Mouse (Mus musculus) spleen, adult 12 weeks (tissue): Measurements from ENCODE around the gene Katnal1.

ENCODE experiments used
- DNase-seq: peaks from one replicate; pipeline ENCODE4 v3.0.0; 2022; ENCODE audit warnings: low spot score

The Katnal1 gene

DNA sequence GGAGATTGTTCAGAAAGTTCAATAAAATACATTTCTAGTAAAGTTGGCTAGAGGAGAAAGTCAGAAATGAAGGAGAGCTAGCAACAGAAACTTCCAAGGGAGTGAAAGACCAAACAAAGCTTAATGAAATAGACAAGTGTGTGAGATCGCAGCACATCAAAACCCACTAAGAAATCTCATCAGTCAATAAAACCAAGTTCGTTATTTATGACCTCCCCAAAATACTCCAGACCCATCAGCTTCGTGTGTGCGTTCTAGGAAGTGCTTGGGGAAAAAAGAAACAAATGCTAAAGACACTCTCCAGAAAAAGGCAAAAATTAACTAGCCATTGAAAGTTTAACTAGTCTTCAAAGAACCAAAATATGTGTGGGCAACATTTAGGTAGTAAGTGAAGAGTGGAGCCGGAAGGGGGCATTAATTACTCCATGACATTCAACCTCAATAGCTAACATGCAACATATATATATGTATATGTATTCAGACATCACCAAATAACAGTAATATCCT, 1.4 kb downstream of the Katnal1 start:
- DNase-seq: no peak

DNA sequence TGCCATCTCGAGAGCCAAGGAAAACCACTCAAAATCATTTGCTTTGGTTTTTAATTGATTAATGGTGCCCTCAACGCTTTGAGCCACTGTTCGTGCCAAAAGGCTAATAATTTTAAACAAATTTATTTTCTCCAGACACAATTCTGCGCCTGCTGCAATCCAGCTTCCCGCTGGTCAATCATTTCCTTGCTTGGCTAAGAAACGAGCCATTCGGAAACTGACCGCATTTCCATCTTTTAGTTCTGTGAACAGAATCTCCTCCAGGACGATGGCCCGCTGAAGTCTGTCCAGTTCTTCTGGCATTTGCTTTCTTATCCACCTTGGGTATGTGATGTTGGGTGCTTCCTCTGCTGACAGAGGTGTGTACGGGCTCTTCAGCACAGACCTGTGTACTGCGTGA, 4.5 kb downstream of the Katnal1 start:
- no peak for DNase-seq

DNA sequence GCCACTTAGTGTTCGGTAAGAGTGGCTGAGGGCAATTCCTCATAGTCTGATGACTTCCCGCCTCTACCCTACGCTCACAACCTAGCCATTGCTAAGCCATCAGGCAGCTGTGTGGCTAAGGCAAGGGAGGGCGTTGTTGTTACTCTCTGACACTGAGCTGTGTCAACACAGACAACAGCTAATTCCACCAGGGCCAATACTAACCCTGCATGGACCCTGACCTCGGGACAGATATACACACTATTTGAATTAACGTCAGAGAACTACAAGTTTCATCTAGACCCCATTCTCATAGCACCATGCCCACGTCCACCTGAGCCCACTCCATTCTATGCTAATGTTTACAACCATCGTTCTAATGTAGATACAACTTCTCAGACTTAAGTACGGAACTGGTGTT, 5.1 kb downstream of the Katnal1 start:
- no peak for DNase-seq

DNA sequence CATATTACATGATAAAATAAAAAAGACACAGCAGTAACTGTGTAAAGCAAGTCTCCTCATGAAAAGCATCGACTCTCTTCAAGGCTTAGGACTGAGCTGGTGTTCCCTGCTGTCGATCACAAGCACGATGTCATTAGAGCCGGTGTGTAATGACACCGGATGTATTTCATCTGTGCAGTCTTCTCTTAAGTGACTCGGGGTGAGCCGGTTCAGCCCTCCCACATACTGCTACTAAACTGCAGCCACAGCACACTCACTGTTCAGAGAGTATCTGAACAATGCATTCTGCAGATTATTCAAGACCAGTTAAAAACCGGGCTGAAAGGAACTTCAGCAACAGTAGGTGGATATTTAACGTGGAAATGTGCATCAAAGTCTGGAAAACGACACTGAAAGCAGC, 5.7 kb downstream of the Katnal1 start:
- DNase-seq: no peak

DNA sequence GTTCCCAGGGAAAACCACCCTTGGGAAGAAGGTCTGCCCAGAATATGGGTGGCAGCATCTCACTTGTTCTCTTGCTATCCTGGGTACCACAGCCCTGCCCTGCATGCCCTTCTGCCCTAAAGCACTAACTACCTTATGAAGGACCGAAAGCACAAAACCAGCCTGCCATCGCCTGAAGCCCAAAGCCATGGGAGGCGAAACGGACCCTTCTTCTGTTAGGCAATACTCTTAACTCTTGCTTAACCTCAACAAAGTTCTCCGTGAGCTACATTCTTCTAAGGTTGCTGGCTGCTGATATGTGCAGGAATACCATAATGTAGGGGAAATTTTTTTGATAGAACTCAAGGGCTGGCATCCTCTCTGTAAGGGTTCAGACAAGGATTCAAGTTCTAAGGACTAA, 6.3 kb downstream of the Katnal1 start:
- no peak for DNase-seq

DNA sequence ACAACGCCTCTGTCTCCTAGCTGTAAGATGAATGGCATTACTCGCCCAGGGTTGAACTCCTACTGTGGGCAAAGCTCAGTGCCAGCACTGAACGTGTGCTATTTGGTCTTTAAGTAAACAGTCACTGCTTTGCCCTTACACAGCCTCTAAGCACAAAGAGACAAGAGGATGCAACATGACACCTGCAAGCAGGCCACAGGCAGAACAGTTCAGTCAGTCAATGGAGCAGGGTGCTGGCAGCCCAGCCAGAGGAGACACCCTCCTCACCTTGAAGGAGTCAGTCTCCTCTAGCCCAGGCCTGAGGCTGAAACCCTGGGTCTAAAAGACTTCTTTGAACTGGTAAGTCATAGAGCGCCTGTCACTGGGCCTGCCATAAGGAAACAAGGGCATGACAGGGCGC, 11.1 kb downstream of the Katnal1 start:
- DNase-seq: no peak

DNA sequence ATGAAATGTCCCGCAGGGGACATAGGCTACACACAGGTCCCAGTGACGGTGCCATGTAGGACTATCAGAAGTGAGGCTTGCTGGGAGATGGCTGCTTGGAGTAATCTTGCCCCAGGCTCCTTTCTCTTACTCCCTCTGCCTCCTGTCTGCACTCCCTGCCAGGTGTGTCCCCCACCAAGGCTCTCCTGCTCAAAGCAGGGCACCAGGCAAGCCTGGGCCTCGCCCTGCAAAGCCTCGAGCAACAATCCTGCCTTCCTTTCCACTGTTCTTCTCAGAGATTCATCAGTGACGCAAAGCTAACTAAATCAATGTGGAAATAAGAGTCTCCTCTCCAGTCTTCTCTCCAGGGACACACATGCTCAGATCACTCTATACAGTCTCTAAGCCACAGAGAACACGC, 12.3 kb downstream of the Katnal1 start:
- DNase-seq: no peak

DNA sequence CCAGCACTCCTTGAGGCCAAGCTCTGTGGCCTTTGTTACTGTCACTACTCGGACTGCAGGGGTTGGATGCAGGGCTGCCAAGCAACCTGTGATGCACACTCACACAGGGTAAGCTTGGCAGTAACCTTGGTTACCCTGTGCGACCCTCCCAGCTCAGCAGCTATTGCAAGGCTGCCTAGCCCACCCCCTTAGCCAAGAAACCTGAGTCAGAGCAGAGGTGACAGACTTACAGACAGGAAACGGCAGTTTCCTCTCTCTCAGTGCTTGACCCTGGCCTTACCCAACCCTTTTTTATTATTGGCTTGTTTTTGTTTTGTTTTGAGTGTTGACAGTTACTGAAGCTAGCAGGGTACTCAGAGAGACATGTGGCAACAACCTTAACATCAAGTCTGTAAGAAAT, 16.9 kb downstream of the Katnal1 start:
- DNase-seq: no peak

DNA sequence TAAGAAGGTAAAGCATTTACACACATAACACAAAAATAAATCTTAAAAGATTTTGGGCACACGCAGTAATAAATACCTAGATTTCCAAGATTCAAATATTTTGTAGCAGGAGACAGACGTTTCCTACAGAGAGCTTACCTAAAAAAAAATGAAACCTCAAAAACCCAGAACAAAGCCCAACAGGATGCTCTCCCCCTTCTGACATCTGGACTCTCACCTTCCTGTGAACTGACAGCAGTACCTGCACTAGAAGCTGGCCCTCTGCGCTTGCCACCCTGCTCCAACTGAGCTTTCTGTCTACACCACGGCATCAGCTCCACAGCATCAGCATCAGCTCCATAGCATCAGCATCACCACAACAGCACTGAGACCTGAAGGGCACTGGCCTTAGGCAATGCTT, 19.1 kb downstream of the Katnal1 start:
- DNase-seq: no peak

DNA sequence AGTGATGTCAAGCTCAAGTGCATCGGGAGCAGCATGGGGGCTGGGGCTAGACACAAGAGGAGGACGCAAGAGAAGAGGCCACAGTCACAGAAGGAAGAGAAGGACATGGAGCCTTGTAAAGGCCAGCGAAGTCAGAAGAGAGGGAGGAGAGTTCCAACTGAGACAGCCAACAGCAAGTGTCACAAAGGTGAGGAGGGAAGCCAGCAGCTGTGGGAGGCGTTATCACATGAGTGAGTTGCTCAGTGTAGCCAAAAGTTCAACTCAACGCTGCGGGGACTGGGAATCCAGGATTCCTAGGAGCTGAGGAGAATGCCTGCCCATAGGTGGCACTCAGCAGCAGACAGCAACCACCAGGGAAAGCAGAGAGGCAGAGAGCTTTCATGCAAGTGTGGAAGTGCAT, 19.7 kb downstream of the Katnal1 start:
- no peak for DNase-seq

DNA sequence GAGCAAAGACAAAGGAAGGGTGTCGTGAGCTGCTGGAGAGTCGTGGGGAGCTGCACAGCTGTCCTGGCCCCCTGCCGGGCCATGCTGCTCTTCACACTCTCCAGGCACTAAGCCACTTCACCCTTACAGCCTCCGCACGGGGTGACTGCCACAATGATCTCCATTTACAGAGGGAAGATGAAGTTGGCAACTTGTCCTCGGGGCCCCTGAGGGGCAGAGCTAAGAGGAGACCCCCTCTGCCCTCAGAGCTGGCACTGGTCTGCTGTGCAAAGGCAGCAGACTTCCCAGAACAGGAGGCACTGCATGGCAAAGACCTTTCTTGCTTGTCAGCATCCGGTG, 20.1 kb downstream of the Katnal1 start:
- no peak for DNase-seq

DNA sequence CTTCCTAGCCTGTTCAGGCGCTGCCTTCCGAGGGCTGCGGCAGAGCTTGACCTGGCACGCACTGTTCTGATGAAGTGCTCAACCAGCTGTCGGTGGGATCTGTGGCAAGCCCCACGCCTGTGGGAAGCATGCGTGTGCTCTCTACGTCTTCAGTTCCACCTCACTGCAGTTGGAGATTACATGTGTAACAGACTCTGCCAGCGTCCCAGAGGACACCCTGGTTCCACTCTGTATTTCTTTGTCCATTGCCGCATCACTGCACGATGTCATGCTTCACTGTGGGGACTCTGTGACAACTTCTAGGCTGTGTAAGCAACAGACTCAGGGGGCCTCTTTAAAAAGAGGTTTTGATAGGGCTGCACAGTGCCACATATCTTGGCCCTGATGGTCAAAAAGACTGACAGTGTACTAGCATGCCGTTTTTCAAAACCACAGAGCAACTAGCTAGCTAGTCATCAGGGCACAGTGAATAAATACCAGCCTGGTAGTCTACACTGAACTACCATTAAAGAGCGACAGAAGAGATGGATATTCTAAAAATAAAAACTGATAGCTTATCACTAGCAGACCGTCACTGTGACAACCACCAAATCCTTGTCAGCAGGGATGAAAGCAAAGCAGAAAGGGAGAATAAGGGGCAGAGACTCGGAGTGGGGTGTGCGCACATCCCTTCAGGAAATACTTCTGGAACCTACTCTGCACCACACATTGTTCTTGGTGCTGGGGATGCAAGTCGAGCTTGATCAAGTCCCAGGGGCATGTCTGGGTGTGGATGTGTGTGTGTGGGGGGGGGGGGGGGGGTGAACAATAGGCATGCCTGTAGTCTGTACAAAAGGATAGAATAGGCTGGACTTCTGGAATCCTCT, 20.7 kb downstream of the Katnal1 start:
- no peak for DNase-seq

DNA sequence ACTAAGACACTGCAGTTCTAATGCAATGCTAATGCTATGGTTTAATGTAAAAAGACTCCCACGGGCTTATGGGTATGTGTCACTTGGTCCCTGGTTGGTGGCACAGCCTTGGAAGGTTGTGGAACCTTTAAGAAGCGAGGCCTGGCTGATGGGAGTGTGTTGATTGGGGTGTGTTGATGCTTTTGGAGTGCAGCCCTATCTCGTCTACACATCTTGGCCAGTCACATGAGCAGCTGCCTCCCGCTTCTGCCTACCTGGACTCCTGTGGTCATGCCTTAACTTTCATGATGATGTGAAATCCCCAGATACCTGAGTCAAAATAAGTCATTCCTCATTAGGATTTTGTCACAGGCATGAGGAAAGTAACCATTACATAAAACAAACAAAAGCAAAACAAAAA, 22.8 kb downstream of the Katnal1 start:
- no peak for DNase-seq

DNA sequence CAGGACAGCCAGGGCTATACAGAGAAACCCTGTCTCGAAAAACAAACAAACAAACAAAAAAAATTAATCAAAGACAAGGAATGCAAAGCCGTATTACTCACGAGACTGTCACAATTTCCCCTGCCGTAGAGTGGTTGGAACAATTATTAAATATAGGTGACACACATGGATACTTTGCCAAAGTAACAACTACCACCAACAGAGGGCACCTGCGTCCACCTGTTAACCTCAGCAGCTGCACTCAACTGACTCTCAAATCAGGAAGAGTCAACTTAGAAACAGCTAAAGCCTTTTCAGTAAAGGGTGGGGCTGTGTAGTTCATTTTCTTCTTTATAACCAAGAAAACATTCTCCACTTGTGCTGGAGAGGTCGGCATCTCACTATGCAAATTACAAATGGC, 24.3 kb downstream of the Katnal1 start:
- peak; percentile 50 for DNase-seq

DNA sequence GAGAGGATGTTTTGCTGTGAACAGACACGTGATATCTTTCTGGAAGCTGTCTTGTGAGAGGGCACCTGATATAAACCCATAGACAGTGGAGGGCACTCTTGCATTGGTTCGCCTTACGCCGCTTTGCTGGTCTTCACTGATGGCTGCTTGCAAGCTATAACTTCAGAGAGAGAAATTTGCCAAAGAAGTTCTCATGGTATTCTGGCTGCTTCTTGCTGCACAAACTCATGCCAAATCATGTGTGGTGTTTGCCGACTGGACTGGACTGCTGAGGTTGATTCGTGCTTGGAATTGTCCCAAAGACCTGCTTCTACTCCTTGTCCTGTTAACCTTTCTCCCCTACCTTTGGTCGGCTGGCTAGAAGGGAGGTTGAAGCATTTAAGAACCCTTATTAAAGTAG, 29.8 kb downstream of the Katnal1 start:
- no peak for DNase-seq

DNA sequence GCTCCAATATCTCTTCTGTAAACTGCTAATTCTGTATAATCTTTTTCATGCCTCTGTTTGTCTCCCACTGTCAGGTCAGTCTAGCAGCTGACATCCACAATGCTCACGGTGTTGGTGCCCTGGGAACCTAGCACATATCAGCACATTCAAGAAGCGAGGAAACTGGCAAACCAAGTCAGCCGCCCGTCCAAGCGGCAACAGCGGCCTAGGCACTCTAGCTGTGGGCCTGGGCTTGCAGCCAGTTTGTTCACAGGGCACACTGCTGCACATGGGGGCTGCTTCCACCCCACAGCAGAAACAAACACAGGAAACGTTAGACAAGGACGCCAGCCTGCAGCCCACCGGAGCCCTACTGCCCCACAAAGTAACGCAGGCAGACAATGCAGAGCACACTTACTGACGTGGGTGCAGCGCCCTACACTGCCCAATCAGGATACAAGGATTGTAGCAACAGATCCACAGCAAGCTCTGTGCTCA, 31.1 kb downstream of the Katnal1 start:
- no peak for DNase-seq

DNA sequence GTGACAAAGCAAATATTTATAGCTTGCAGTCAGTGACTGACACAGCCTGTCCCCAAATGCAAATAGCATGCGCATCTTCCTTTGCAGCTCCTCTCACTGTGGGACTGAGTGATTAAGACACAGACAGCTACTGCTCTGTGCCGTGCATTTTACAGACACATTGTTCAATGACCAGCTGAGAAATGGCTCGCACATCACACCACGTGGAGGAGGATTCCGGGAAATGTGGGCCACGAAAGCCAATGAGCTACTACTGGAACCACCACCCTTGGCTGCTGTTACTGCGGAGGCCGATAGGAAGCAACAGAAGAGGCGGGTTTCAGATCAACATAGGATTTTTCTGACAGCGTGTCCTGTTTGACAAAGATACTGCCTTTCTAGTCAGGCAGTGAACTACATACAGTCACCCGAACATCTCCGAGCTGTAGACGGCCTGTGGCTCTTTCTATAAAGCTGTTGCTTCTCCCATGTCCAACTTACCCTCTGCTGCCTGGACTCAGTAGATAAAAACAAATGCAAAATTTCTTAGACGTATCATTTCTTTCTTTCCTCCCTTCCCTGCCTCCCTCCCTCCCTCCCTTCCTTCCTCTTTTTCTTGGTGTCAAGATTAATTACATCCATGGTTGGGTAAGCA, 31.9 kb downstream of the Katnal1 start:
- DNase-seq: peak; percentile 54

DNA sequence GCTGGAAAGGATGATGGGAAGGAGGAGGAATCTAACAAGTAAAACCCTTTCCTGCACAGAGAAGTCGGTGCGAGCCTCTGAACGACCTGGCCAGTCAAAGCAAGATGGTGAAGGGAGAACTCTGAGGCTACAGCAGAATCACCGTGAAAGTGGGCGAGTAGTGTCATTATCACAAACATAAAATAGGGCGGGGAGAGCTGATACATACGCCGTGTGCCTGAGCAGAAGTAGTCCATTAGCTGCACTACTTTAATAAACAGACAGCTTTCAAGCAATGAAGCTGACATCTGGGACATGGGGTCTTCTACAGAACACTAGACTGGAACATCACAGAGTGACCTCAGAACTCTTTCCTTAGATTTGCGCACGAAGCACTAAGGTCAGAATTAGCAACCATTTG, 32.6 kb downstream of the Katnal1 start:
- DNase-seq: no peak

DNA sequence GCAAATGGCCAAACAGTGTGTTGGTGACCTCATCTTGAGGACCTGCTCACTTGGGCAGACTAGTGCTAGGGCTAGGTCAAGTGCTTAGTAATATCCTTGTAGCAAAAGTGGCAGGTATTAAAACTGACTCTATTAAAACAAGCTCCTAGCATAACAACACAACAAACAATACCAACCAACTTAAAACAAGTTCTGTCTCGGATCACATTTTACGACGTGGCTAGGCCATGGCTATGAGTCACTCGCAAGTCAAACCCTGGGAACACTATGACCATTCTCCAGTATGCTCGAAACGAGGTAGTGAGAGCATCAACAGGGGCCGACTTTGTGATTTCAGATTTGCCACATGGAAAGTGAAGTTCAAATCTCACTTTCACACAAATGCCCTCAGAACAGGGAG, 33.3 kb downstream of the Katnal1 start:
- no peak for DNase-seq

DNA sequence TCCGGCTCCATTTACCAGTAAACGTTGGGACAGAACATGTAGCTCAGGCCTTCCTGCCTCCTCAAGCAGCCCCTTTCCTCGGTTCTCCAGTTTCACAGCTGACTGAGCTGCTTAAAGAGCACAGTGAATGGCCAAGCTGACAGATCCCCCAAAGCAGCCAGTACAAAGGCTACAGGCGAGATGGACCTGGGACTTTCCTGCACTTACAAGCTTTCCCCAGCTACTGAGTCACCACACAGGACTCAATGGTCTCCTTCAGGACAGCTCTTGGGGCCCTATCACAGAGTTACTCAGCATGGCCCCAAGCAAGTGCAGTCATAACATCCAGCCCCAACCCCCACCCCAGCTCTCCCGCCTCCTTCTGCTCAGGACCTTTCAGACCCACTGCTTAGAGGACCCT, 34.1 kb downstream of the Katnal1 start:
- no peak for DNase-seq

DNA sequence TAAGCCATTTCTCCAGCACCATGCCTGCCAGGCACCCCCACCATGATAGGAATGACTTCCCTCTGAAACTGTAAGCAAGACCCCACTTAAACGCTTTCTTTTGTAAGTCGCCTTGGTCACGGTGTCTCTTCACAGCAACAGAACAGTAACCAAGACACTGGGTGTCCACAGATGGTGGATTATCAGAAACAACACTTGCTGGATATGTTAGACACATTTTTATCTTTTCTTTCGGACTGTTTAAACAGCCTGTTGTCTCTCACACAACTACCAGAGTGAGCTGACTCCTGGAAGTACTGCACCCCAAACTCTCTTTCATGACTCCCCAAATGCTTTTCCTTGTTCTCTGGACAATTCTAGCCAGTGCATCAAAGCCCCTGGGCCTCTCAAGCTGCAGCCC, 38.9 kb downstream of the Katnal1 start:
- DNase-seq: no peak

DNA sequence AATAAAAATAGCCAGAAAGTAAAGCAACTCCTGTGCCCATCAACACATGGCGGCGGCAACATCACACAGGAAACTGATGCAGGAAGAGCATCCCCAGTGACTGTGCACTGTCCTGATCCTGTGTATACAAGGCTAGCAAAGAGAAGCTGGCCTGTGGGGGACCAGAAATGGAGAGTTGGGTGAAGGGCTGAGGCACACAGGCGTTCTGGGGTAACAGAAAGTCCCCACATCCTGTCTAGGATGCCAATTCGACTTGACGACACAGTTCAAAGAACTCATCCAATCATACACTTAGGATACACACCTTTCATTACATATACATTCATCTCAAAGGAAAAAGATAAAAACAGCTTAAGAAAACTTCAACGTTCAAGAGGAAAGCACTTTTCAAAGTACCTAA, 41.1 kb downstream of the Katnal1 start:
- no peak for DNase-seq

DNA sequence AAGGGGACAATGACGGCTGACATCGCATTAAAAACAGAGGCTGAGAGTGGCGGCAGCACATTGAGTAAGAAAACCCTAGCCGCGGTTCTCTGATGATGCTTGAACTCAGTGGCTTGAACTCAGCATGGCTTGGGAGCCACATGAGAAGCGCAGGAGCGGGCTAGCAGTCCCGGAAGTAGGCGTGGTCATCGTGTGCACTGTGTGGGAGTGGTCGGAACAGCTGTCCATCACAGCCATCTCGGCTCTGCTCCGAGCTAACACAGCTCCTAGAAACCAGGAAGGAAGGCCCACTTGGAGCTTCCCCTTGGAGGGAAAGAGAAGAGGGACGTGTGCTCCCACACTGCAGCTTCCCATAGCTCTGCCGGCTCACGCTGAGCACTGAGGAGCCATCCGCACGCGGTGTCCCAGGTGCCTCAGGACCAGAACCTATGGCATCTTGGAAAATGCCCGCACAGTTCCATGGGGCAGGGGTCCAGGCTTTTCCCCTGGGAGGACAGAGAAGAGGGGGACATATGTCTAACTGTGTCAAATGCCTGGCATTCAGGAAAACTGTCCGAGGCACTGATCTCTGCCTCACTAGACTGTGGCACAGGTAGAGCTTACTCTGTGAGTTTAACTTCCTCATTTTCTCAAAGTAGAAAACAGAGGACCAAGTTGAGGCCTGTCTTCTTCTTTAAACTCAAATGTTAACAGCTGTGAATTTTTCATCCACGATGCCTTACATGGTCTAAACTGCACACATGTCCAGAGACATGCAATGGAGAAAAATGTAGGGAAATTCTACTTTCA, 43.1 kb downstream of the Katnal1 start:
- no peak for DNase-seq
